Mouse (Mus musculus) embryonic facial prominence, embryonic 14.5 days (tissue): ENCODE measurements around the gene Nrsn2. TPM values are rescaled to one million over a fixed set of nuclear protein-coding genes. Genes with fewer than 3 reads are reported as not detected.
A peak's percentile ranks its signal among the peaks of the same experiment; 100 is the strongest.

Source experiments
- ATAC-seq: fragments of 200-750 bp; cut with Nextera tagmentation; 2 replicates; pipeline ENCODE4 v1.8.0; 2017; ENCODE audit warnings: low read depth, moderate number of reproducible peaks, moderate TSS enrichment
- DNase-seq: peaks from one replicate; pipeline ENCODE4 v3.0.0-alpha.2; 2015; ENCODE audit warnings: low spot score
- H3K27ac ChIP-seq: fragments of 300-500 bp; sonication (generic); replicated peaks from 2 replicates; pipeline ENCODE4 v1.5.1; 2014; ENCODE audit warnings: low read depth, mild to moderate bottlenecking, low read length, moderate library complexity
- H3K27me3 ChIP-seq: fragments of 300-500 bp; sonication (generic); replicated peaks from 2 replicates; pipeline ENCODE4 v1.6.1; 2014; ENCODE audit warnings: low read length; ENCODE audit not compliant: control insufficient read depth, insufficient read depth
- H3K36me3 ChIP-seq: fragments of 300-500 bp; sonication (generic); 2 replicates; pipeline ENCODE4 v1.6.1; 2014; ENCODE audit warnings: low read length, mixed read lengths; ENCODE audit not compliant: control insufficient read depth, insufficient read depth
- H3K4me1 ChIP-seq: fragments of 300-500 bp; sonication (generic); 2 replicates; pipeline ENCODE4 v1.6.1; 2014; ENCODE audit warnings: antibody characterized with exemption, low read length; ENCODE audit not compliant: control insufficient read depth, insufficient read depth
- H3K4me2 ChIP-seq: fragments of 300-500 bp; sonication (generic); 2 replicates; pipeline ENCODE4 v1.6.1; 2014; ENCODE audit warnings: low read depth, mild to moderate bottlenecking, low read length, moderate library complexity, mixed read lengths
- H3K4me3 ChIP-seq: fragments of 300-500 bp; sonication (generic); 2 replicates; pipeline ENCODE4 v1.5.1; 2014; ENCODE audit warnings: low read depth, mild to moderate bottlenecking, low read length
- H3K9ac ChIP-seq: fragments of 300-500 bp; sonication (generic); 2 replicates; pipeline ENCODE4 v1.6.1; 2014; ENCODE audit warnings: low read depth, mild to moderate bottlenecking, low read length, moderate library complexity, mixed read lengths
- H3K9me3 ChIP-seq: fragments of 300-500 bp; sonication (generic); 2 replicates; pipeline ENCODE4 v1.6.1; 2016; ENCODE audit warnings: low read length; ENCODE audit not compliant: control insufficient read depth
- WGBS: fragments of 180-500 bp; shearing (Covaris S2); extraction: QIAGEN DNeasy Blood & Tissue Kit; methylation state at CpG from one replicate; pipeline ENCODE4 v1.1.7; 2014; 5-methylcytosine and 5-hydroxymethylcytosine counted together
- polyA plus RNA-seq: library from polyadenylated mRNA; unstranded; fragments of >200 nt; fragmentation: Nextera tagmentation; extraction: Ambion mirVana; gene quantifications from 2 replicates; pipeline ENCODE4 v1.2.1, GENCODE M21; 2014

Gene Nrsn2
- polyA plus RNA-seq, 1 experiment from 2014 or later, result 2.7 TPM

DNA sequence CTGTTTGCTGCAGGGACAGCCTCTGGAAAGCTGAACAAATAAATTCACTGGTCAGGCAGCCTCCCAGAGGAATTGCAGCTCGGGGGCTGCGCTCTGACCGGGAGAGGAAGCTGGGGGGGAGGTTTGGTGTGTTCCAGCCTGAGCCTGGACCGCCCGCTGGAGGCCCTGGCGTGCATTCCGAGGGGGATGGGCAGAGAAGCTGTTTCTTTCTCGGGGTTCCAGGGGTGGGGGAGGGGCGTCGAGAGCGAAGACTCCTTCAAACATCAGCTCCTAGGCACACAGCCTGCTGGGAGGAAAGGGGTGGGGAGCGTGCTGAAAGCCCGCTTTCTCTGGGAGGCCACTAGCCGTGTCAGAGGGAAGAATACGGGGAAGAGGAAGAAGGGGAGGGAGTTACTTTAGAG is 34.5 kb upstream of the Nrsn2 start:
- Histone ChIP-seq H3K36me3 (no peaks in the 10 kb centered on the region), H3K4me2 (peak overlapping the region; percentile 93), H3K9me3 (peaks cover 2% of the 10 kb centered on the region; the same call in 1 of the 2 replicates), H3K4me3 (peak overlapping the region; percentile 95), H3K9ac (peak overlapping the region; percentile 97), H3K27ac (peak overlapping the region; percentile 95), H3K27me3 (no peaks in the 10 kb centered on the region), H3K4me1 (peaks cover 30% of the 10 kb centered on the region)
- 1% methylated on average over 13 of the region's 15 CpGs for WGBS
- ATAC-seq (peak; percentile 75), DNase-seq (peak; percentile 97)

DNA sequence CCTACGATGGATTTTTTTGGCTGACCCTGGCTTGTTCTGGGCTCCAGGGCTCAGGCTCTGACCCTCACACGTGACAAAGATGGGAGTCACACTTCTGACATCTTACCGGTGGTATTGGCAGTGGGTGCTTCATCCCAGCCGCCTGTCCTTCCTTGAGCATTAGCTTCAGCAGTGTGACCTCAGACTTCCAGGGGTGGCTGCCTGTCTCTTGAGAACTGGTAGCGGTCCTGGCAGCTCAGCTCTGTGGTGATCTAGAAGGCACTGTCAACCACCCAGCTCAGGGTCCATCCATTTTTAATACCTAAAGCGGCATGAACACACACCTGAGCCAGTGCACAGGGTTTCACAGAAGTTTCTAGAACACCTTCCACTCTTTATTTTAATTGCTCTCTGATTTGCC is 33.3 kb upstream of the Nrsn2 start:
- Histone ChIP-seq H3K27me3 (no peaks in the 10 kb centered on the region), H3K9ac (no peak overlapping the region), H3K9me3 (no peaks in the 10 kb centered on the region), H3K4me1 (peaks cover 31% of the 10 kb centered on the region; the same call in 1 of the 2 replicates), H3K27ac (peak overlapping the region; percentile 95), H3K4me3 (no peak overlapping the region), H3K36me3 (no peaks in the 10 kb centered on the region), H3K4me2 (no peak overlapping the region)
- 77% methylated on average over 6 of the region's 6 CpGs for WGBS
- ATAC-seq (no peak), DNase-seq (no peak)

DNA sequence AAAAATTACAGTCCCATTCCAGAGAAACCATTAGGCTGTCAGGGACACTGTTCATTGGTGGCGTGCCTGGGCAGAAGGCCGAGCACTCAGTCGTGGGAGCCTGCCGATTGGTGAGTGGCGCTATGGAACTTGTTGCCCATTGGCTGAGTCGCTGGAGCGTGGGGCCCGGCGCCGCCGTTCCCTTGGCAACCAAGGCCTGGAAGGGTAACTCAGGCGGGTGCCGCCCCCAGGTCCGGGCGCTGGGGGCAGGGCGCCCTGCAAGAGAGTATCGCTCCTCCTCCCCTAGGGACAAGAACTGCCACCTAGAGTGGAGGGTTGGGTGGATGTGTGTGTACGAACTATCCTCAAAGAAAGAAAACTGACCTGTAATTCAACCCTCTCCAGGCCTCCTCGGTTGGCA is 29.7 kb upstream of the Nrsn2 start:
- peak; percentile 97 for ATAC-seq
- peak overlapping the region; percentile 76 for H3K27ac ChIP-seq
- DNase-seq, result peak; percentile 98
- H3K4me3 ChIP-seq, result peak overlapping the region; percentile 40
- H3K27me3 ChIP-seq, result no peaks in the 10 kb centered on the region
- H3K4me2 ChIP-seq, result peak overlapping the region; percentile 53
- no peaks in the 10 kb centered on the region for H3K9me3 ChIP-seq
- H3K9ac ChIP-seq, result peak overlapping the region; percentile 21; the same call in 1 of the 2 replicates
- H3K4me1 ChIP-seq, result peaks cover 22% of the 10 kb centered on the region; the same call in 1 of the 2 replicates
- H3K36me3 ChIP-seq, result no peaks in the 10 kb centered on the region
- WGBS, result 1% methylated on average over 19 of the region's 19 CpGs

DNA sequence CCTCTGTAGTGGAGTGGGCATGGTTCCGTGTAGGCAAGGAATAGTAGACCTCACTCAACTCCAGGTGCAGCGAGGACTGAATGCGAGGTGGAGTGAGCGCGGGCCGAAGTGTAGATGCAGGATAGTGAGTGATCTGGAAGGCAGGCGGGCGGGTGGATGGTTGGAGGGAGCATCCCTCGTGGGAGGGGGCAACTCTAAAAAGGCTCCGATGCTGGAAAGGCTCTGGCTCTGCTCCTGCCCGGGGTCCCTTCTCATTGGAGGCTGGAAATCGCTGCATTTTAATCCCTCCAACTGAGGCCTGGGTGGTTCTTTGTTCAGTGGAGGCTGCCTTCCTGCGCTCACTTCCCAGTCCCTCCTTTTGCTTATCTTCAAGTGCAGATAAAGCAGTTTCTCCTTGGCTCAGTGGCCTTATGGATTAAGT is 22.7 kb upstream of the Nrsn2 start:
- 2% methylated on average over 11 of the region's 13 CpGs for WGBS
- H3K4me1 ChIP-seq, result peaks cover 15% of the 10 kb centered on the region; the same call in 1 of the 2 replicates
- H3K4me3 ChIP-seq, result peak overlapping the region; percentile 86
- H3K27me3 ChIP-seq, result no peaks in the 10 kb centered on the region
- peak overlapping the region; percentile 79 for H3K4me2 ChIP-seq
- ATAC-seq (peak; percentile 6), DNase-seq (peak; percentile 86)
- peak overlapping the region; percentile 100 for H3K27ac ChIP-seq
- peak overlapping the region; percentile 63 for H3K9ac ChIP-seq
- no peaks in the 10 kb centered on the region for H3K9me3 ChIP-seq
- peaks cover 12% of the 10 kb centered on the region; the same call in 1 of the 2 replicates for H3K36me3 ChIP-seq

DNA sequence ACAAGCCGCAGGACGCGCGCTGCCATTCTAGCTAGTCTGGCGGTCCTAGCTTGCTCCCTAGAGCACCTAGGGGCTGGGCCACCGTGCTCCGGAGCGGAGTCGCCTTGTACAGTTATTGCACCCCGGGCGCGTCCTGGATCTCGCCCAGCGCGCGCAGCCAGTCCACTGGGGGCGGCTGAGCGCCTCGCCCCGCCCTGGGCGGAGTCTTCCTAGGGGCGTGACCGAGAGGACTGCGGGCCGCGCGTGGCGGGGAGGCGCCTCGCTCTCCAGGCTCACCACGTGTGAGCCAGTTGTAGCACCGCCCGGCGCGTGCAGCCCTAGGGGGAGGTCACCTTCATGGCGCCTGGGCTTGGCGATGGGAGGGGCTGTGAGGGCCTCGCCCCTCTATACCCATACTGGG is 22.3 kb upstream of the Nrsn2 start:
- Histone ChIP-seq H3K9ac (peak overlapping the region; percentile 92), H3K27me3 (no peaks in the 10 kb centered on the region), H3K27ac (peak overlapping the region; percentile 100), H3K9me3 (no peaks in the 10 kb centered on the region), H3K4me3 (peak overlapping the region; percentile 86), H3K36me3 (peaks cover 16% of the 10 kb centered on the region; the same call in 1 of the 2 replicates), H3K4me2 (peak overlapping the region; percentile 79), H3K4me1 (peaks cover 15% of the 10 kb centered on the region; the same call in 1 of the 2 replicates)
- DNase-seq (peak; percentile 98), ATAC-seq (peak; percentile 82)
- under 1% methylated on average over 36 of the region's 38 CpGs for whole genome bisulfite sequencing

DNA sequence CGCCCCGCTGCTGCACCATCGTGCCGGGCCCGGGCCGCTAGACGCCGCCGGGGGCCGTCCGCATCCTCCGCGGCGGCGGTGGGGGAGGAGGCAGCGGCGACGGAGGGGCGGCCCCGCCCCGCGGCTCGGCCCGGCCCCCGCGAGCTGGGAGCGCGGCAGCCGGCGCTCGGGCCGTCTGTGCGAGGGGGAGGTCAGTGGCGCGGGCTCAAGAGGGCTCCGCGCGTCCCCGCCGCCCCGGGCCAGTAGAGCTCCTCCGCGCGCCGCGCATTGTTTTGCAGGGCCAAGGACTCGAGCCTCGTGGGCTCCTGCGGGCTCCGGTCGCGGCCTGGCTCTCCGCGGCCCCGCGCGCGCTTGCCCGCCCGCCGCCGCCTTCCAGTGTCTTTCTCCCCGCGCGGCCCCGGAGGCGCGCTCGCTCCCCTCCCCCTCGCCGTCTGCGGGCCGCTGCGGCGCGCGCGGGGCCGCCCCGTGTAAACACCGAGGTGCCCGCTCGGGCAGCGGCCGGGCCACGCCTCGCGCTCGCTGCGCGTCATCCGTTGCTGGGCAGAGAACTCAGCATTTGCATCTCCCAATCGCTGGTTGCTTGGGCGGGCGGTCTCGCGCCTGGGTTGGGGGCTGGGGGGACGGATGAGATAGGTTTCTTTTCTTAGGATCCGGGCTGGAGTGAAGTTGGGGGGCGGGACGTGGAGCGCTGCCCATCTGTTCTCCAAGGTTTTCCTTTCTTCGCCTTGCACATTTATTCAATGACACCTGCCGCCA is 21.4 kb upstream of the Nrsn2 start, which contains the start of gene Sox12:
Sox12 (minus strand) TSS at position 384 of the 756 bp plus-strand sequence.
- Histone ChIP-seq H3K9me3 (no peaks in the 10 kb centered on the region), H3K4me2 (peak within 1 kb of the TSS; percentile 79), H3K27me3 (no peaks in the 10 kb centered on the region), H3K9ac (peak within 1 kb of the TSS; percentile 92), H3K4me3 (peak within 1 kb of the TSS; percentile 86), H3K4me1 (peaks cover 15% of the 10 kb centered on the region; the same call in 1 of the 2 replicates), H3K27ac (peak within 1 kb of the TSS; percentile 100), H3K36me3 (peaks cover 16% of the 10 kb centered on the region; the same call in 1 of the 2 replicates)
- under 1% methylated on average over 30 of the region's 104 CpGs for WGBS
- DNase-seq (peak; percentile 97), ATAC-seq (peak; percentile 77)

DNA sequence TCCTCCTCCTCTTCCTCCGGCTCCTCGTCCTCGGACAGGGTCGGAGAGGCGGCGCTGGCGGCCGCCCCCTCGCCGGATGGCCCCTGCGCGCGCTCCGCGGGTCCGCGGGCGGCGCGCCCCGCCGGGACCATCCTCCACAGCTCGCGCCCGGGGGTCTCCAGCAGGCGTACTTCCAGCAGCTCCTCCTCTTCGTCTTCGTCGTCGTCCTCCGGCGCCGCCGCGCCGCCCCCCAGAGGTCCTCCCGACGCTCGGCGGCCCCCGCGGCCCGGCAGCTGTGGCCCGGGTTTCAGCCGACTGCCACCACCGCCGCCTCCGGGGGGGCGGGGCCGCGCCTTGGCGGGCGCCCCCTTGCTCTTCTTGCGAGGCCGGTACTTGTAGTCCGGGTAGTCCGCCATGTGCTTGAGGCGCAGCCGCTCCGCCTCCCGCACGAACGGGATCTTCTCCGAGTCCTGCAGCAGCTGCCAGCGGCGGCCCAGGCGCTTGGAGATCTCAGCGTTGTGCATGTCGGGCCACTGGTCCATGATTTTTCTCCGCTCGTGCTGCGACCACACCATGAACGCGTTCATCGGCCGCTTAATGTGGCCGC is 20.7 kb upstream of the Nrsn2 start:
- peak; percentile 13; the same call in 1 of the 2 replicates for ATAC-seq
- H3K9ac ChIP-seq, result peak overlapping the region; percentile 92

DNA sequence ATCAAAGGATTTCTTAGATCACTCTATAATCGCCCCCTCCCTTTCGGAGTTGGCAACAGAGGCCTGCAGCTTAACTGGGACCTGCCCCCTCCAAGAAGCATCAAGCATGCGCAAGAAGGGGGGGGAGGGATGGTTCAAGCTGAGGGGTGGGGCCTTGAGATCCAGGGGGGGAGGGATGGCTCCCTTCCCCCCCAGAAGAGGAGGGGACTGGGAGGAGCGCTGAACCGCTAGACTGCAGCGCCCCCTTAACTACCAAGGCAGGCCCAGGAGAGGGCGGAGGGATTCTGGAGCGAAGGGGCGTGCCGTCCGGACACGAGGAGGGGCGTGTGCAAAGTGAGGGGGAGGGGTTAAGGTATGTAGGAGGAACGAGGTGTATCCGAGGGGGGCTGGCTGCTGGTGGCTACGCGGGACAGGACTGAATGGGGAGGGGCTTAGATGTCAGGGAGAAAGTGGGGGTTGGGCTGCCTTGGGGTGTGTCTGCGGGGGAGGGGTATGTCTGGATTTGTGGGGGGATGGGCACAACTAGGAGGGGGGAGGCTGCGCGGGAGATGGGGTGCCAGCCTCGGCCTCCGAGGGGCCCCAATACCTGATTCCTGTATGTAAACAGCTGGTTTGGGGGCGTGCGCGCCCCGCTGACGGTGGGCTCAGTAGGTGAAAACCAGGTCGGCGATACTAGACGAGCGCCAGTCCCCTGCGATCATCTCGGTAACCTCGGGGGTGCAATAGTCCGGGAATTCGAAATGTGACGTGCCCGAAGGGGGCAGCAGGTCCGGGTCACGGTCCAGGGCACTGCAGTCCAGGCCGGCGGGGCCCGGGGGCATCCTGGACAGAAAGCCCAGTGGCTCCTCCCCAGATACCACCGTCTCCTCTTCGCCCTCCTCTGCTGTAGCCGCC is 19.9 kb upstream of the Nrsn2 start:
- Histone ChIP-seq H3K4me1 (peaks cover 15% of the 10 kb centered on the region; the same call in 1 of the 2 replicates), H3K4me2 (peak overlapping the region; percentile 79), H3K9me3 (no peaks in the 10 kb centered on the region), H3K36me3 (peaks cover 16% of the 10 kb centered on the region; the same call in 1 of the 2 replicates), H3K9ac (peak overlapping the region; percentile 92), H3K4me3 (peak overlapping the region; percentile 86), H3K27ac (peak overlapping the region; percentile 100), H3K27me3 (no peaks in the 10 kb centered on the region)
- WGBS, result under 1% methylated on average over 30 of the region's 46 CpGs
- ATAC-seq, result peak; percentile 67
- DNase-seq, result peak; percentile 99

More for the DNA sequence above, 20.7 kb upstream of the Nrsn2 start:
- Histone ChIP-seq H3K9me3 (no peaks in the 10 kb centered on the region), H3K4me1 (peaks cover 15% of the 10 kb centered on the region; the same call in 1 of the 2 replicates), H3K4me2 (peak overlapping the region; percentile 79), H3K36me3 (peaks cover 16% of the 10 kb centered on the region; the same call in 1 of the 2 replicates), H3K27ac (peak overlapping the region; percentile 100), H3K4me3 (peak overlapping the region; percentile 86), H3K27me3 (no peaks in the 10 kb centered on the region)
- 0% methylated on average over 13 of the region's 77 CpGs for WGBS
- peak; percentile 91 for DNase-seq
